In the genomic region with DNA sequence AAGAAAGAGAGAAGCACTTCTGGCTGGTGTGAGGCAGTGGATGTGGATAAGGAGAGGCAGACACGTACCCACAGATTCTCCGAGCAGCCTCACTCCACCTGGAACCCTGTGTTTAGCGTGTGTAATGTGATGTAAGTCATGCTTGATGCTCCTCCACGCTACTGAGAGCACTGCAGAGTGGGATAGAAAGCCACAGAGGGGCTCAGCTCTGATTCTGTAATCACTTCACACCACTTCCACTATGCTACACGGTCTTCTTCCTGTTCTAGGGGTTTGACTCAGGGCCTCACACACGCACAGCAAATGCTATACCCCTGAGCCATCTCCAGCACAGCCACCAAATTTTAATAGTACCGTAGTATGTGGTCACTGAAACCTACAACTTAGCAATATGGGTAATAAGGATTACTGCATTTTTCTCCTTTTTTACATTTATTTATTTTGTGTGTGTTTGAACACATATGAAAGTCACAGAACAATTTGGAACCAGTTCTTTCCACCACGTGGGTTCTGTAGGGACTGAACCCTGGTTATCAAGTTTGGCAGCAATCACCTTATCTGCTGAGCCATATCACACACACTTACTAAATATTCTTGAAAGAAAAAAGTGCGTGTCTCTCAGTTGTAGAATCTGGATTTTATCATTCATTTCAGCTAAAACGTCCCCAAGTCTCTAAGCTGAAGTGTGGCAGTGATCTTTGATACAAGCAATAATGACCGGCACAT, we compare ENCODE assay signal across 10 mouse cellular contexts. TPM values are rescaled to one million over a fixed set of nuclear protein-coding genes. Genes with fewer than 3 reads are reported as not detected.
A peak's percentile ranks its signal among the peaks of the same experiment; 100 is the strongest.
DNase-seq lines count a peak whose midpoint lies in the region; ATAC-seq lines count a peak whose summit lies in the region.
"Had no signal": no experiment of that assay in that cellular context is flagged by ENCODE, and none has a peak within 500 bp of the region (broad histone marks: within the 10 kb centered on the region; RNA-seq: fewer than 3 reads in every experiment).

No protein-coding gene starts in this region.

- H3K4me3 ChIP-seq in kidney, embryonic 15.5 days (replicated peaks) = no peak overlapping the region
- H3K4me3 ChIP-seq in forebrain, embryonic 15.5 days = no peak overlapping the region
- H3K4me3 ChIP-seq: embryonic facial prominence, embryonic 15.5 days had no signal

- H3K27ac ChIP-seq in kidney, embryonic 15.5 days = peak overlapping the region; percentile 87
- H3K27ac ChIP-seq in forebrain, embryonic 15.5 days (replicated peaks) = no peak overlapping the region
- H3K27ac ChIP-seq: embryonic facial prominence, embryonic 15.5 days had no signal

- ATAC-seq in kidney, embryonic 15.5 days (replicated peaks; ENCODE audit: low FRiP score) = no peak
- peak; percentile 74 for ATAC-seq in CD4-positive, CD25-positive, alpha-beta regulatory T cell, adult 4 months
- ATAC-seq in common myeloid progenitor, adult 5-6 weeks (replicated peaks; ENCODE audit: low read depth, poor library complexity, severe bottlenecking) = peak; percentile 24
- no peak for ATAC-seq in forebrain, embryonic 15.5 days (replicated peaks)

- peaks cover 43% of the 10 kb centered on the region for H3K4me1 ChIP-seq in kidney, embryonic 15.5 days
- peaks cover 5% of the 10 kb centered on the region for H3K4me1 ChIP-seq in forebrain, embryonic 15.5 days

- no peak overlapping the region for H3K9ac ChIP-seq in kidney, embryonic 15.5 days
- H3K9ac ChIP-seq in forebrain, embryonic 15.5 days (replicated peaks) = no peak overlapping the region
- H3K9ac ChIP-seq: embryonic facial prominence, embryonic 15.5 days had no signal

- no peaks in the 10 kb centered on the region for H3K9me3 ChIP-seq in kidney, embryonic 15.5 days (replicated peaks)
- H3K9me3 ChIP-seq in forebrain, embryonic 15.5 days = no peaks in the 10 kb centered on the region
- H3K9me3 ChIP-seq: embryonic facial prominence, embryonic 15.5 days had no signal

- no peaks in the 10 kb centered on the region for H3K27me3 ChIP-seq in kidney, embryonic 15.5 days
- no peaks in the 10 kb centered on the region for H3K27me3 ChIP-seq in forebrain, embryonic 15.5 days
- H3K27me3 ChIP-seq: embryonic facial prominence, embryonic 15.5 days had no signal

- 81% methylated on average over 11 of the region's 11 CpGs for WGBS in kidney, embryonic 15.5 days
- WGBS in forebrain, embryonic 15.5 days = 87% methylated on average over 11 of the region's 11 CpGs

- H3K4me2 ChIP-seq in kidney, embryonic 15.5 days = peak overlapping the region; percentile 30; the same call in 1 of the 2 replicates
- no peak overlapping the region for H3K4me2 ChIP-seq in forebrain, embryonic 15.5 days (replicated peaks)
- H3K4me2 ChIP-seq: embryonic facial prominence, embryonic 15.5 days had no signal

- no peak for DNase-seq in kidney, adult 11 months
- DNase-seq in lung, postnatal 36 days = peak; percentile 15
- DNase-seq in cerebellum, adult 9-10 months = no peak
- DNase-seq in cerebellum, postnatal 10 days = no peak
- DNase-seq: kidney, adult 9 months had no signal

- H3K36me3 ChIP-seq in kidney, embryonic 15.5 days = peaks cover 3% of the 10 kb centered on the region
- no peaks in the 10 kb centered on the region; the same call in 1 of the 2 replicates for H3K36me3 ChIP-seq in forebrain, embryonic 15.5 days
- H3K36me3 ChIP-seq: embryonic facial prominence, embryonic 15.5 days had no signal

RNA-seq across cellular contexts. Expression of gene Sp2, which starts 15.1 kb away (rescaled TPM):
- polyA plus RNA-seq in kidney, embryonic 15.5 days (2015; fragmentation: Nextera tagmentation; extraction: Ambion mirVana) = 19.9 and 22.7 TPM in 2 replicates
- 10 to 100 TPM; 19.5 to 22.9 TPM for polyA plus RNA-seq in CD4-positive, CD25-positive, alpha-beta regulatory T cell, adult 4 months (2017; shearing (Covaris generic))
- total RNA-seq in common myeloid progenitor, adult 5-6 weeks (2017) = 3.2 and 3.6 TPM in 2 replicates
- 14.9 and 16.1 TPM in 2 replicates for polyA plus RNA-seq in forebrain, embryonic 15.5 days (2015; fragmentation: Nextera tagmentation; extraction: Ambion mirVana)

RNA-seq across cellular contexts. Expression of gene Pnpo, which starts 23.9 kb away (rescaled TPM):
- 34.3 and 42.6 TPM in 2 replicates for polyA plus RNA-seq in kidney, embryonic 15.5 days (2015; fragmentation: Nextera tagmentation; extraction: Ambion mirVana)
- polyA plus RNA-seq in CD4-positive, CD25-positive, alpha-beta regulatory T cell, adult 4 months (2017; shearing (Covaris generic)) = 10 to 100 TPM; 28.5 to 48.5 TPM
- total RNA-seq in common myeloid progenitor, adult 5-6 weeks (2017) = 24.8 and 31.9 TPM in 2 replicates
- polyA plus RNA-seq in forebrain, embryonic 15.5 days (2015; fragmentation: Nextera tagmentation; extraction: Ambion mirVana) = 20.7 and 21.5 TPM in 2 replicates

RNA-seq across cellular contexts. Expression of gene Prr15l, which starts 39.8 kb away (rescaled TPM):
- polyA plus RNA-seq in kidney, embryonic 15.5 days (2015; fragmentation: Nextera tagmentation; extraction: Ambion mirVana) = 37.6 and 38.7 TPM in 2 replicates
- polyA plus RNA-seq in CD4-positive, CD25-positive, alpha-beta regulatory T cell, adult 4 months (2017; shearing (Covaris generic)) = 1 to 10 TPM in 1 of 2 experiments, under 1 TPM in 1; 0.48 to 1.5 TPM
- total RNA-seq in common myeloid progenitor, adult 5-6 weeks (2017) = 0.58 TPM in 1 of 2 replicates, not detected in the other
- polyA plus RNA-seq in forebrain, embryonic 15.5 days (2015; fragmentation: Nextera tagmentation; extraction: Ambion mirVana) = 0.17 TPM in 1 of 2 replicates, not detected in the other

RNA-seq across cellular contexts. Expression of gene Sp6, which starts 45.5 kb away (rescaled TPM):
- 1.4 and 1.5 TPM in 2 replicates for polyA plus RNA-seq in kidney, embryonic 15.5 days (2015; fragmentation: Nextera tagmentation; extraction: Ambion mirVana)
- polyA plus RNA-seq in CD4-positive, CD25-positive, alpha-beta regulatory T cell, adult 4 months (2017; shearing (Covaris generic)) = 1 to 10 TPM; 1.7 to 3.0 TPM
- total RNA-seq in common myeloid progenitor, adult 5-6 weeks (2017) = 0.59 TPM in 1 of 2 replicates, not detected in the other
- 0.10 and 0.43 TPM in 2 replicates for polyA plus RNA-seq in forebrain, embryonic 15.5 days (2015; fragmentation: Nextera tagmentation; extraction: Ambion mirVana)

RNA-seq across cellular contexts. Expression of gene Cdk5rap3, which starts 51.4 kb away (rescaled TPM):
- 78.9 and 79.5 TPM in 2 replicates for polyA plus RNA-seq in kidney, embryonic 15.5 days (2015; fragmentation: Nextera tagmentation; extraction: Ambion mirVana)
- 100 to 1,000 TPM in 1 of 2 experiments, 10 to 100 TPM in 1; 82.3 to 119 TPM for polyA plus RNA-seq in CD4-positive, CD25-positive, alpha-beta regulatory T cell, adult 4 months (2017; shearing (Covaris generic))
- 38.2 and 47.8 TPM in 2 replicates for total RNA-seq in common myeloid progenitor, adult 5-6 weeks (2017)
- 106 and 109 TPM in 2 replicates for polyA plus RNA-seq in forebrain, embryonic 15.5 days (2015; fragmentation: Nextera tagmentation; extraction: Ambion mirVana)

Comparison
In these comparisons a context has a peak if more than half of its experiments do, and no peak if none do; other contexts are left out.
1. ATAC-seq: peak in CD4-positive, CD25-positive, alpha-beta regulatory T cell, adult 4 months (single experiment) and common myeloid progenitor, adult 5-6 weeks (single experiment); none in kidney, embryonic 15.5 days (single experiment) and forebrain, embryonic 15.5 days (single experiment).
2. RNA of gene Prr15l, which starts 39.8 kb away (polyA plus RNA-seq): 37.6 to 38.7 TPM in kidney, embryonic 15.5 days; 0.48 to 1.5 TPM in CD4-positive, CD25-positive, alpha-beta regulatory T cell, adult 4 months and 0.17 TPM in forebrain, embryonic 15.5 days; every median in the first group is over 10 times any median in the second.